Mouse (Mus musculus): Measurements from ENCODE around the gene Dip2a.

GRCm38 (mm10) chr10:76246601-76247000 lies 98.5 kb downstream of the Dip2a start:
- TF ChIP-seq GATA1 (IDR thresholded peaks at IDR 0.05; ENCODE audit: borderline replicate concordance, low read length): no peak
- no peak for TF ChIP-seq FLI1 (IDR thresholded peaks at IDR 0.05; ENCODE audit: low read length)

All from megakaryocyte, embryonic 14.5 days (primary cell).